Mouse (Mus musculus): ENCODE measurements around the gene Slc35e2. TPM values are rescaled to one million over a fixed set of nuclear protein-coding genes. Genes with fewer than 3 reads are reported as not detected.
"Not testable (repeated sequence)": the region's sequence is repeated elsewhere in the genome, so short reads cannot be mapped to it uniquely, and the experiment has no call there.

Gene Slc35e2
- polyA plus RNA-seq, 1 experiment from 2014 or later, result 13.4 TPM

DNA sequence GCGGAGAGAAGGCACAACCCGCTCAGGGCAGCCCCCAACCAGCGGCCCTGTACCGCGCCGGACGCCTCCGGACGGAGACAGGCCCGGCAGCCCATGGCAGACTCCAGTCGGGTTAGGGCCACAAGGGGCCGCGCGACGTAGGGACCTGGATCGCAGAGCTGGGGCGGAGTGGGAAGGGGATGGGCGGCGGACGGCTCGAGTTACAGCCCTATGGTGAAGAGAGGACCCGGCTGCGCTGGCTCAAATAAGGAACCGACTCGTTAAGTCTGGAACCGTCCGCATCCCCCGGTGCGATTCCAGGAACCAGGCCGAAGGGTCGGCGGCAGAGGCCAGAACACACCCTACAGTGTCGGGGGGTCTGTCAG, 51.9 kb downstream of the Slc35e2 start, which contains the start of gene Mmp23:
TSS of gene Mmp23 (minus strand) at position 299 of the 365 bp plus-strand sequence.
- DNase-seq (ENCODE audit: low spot score), result peak; percentile 71
- Histone ChIP-seq H3K27me3 (ENCODE audit: insufficient read depth, poor library complexity, severe bottlenecking) (peaks cover 73% of the 10 kb centered on the region), H3K4me3 (peak within 1 kb of the TSS; percentile 56), H3K9me3 (no peaks in the 10 kb centered on the region), H3K36me3 (peaks cover 50% of the 10 kb centered on the region), H3K27ac (peak within 1 kb of the TSS; percentile 74), H3K4me1 (replicated peaks) (peaks cover 42% of the 10 kb centered on the region)
- under 1% methylated on average over 33 of the region's 33 CpGs for WGBS

- Histone ChIP-seq H3K36me3 (peaks cover 50% of the 10 kb centered on the region), H3K4me1 (replicated peaks) (peaks cover 42% of the 10 kb centered on the region), H3K27ac (peak overlapping the region; percentile 74; the same call in 1 of the 2 replicates), H3K9me3 (no peaks in the 10 kb centered on the region), H3K4me3 (peak overlapping the region; percentile 56), H3K27me3 (ENCODE audit: insufficient read depth, poor library complexity, severe bottlenecking) (peaks cover 73% of the 10 kb centered on the region)
- 2% methylated on average over 31 of the region's 31 CpGs for WGBS
- peak; percentile 57 for DNase-seq (ENCODE audit: low spot score)
Measured at GRCm38 (mm10) chr4:155653451-155654182, 52.4 kb downstream of the Slc35e2 start.

DNA sequence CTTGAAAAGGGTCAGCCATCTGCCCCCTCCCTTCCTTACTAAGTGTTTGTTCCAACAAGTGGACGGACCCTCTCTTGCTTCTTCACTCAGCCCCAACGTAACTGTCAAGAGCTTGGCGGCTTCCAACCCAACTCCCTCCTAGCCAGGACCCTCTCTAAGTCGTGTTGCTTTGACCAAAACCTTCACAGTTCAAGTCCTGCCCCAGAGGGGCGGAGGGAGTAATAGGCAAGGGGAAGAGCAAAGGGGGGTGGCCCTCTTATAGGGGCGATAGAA, 52.9 kb downstream of the Slc35e2 start:
- Histone ChIP-seq H3K9me3 (no peaks in the 10 kb centered on the region), H3K4me3 (peak overlapping the region; percentile 56), H3K27me3 (ENCODE audit: insufficient read depth, poor library complexity, severe bottlenecking) (peaks cover 73% of the 10 kb centered on the region), H3K27ac (no peak overlapping the region; the same call in 1 of the 2 replicates), H3K4me1 (replicated peaks) (peaks cover 42% of the 10 kb centered on the region), H3K36me3 (peaks cover 50% of the 10 kb centered on the region)
- DNase-seq (ENCODE audit: low spot score), result no peak
- WGBS, result 2% methylated on average over 6 of the region's 6 CpGs

- Histone ChIP-seq H3K27me3 (ENCODE audit: insufficient read depth, poor library complexity, severe bottlenecking) (peaks cover 73% of the 10 kb centered on the region), H3K36me3 (peaks cover 49% of the 10 kb centered on the region), H3K4me3 (peak overlapping the region; percentile 56), H3K9me3 (no peaks in the 10 kb centered on the region), H3K4me1 (replicated peaks) (peaks cover 42% of the 10 kb centered on the region), H3K27ac (peak overlapping the region; percentile 50; the same call in 1 of the 2 replicates)
- 2% methylated on average over 52 of the region's 52 CpGs for WGBS
- peak; percentile 64 for DNase-seq (ENCODE audit: low spot score)
Measured at GRCm38 (mm10) chr4:155654456-155655298, 53.5 kb downstream of the Slc35e2 start.

DNA sequence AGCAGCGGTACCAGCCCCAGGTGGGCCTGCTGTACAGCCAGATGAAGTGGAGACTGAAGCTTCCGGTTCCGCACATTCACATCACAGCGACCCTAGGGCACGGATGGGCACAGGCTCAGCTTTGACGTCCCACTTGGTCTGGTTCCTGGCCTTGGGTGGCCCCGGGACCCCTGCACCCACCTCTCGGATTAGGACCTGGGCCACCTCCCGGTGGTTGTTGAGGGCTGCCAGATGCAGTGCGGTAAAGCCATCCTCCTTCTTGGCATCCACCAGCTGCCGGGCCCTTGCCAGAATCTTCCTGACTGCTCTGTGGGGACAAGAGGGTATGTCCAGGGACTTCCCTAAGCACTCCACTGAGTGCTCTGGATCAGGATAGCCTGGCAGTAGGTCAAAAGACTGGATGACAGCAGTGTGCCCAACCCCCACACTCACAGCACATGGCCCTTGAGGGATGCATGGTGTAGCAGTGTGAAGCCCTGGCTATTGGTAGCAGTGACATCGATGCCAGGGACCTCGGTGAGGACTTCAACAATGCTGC, 55.1 kb downstream of the Slc35e2 start:
- peaks cover 61% of the 10 kb centered on the region for H3K27me3 ChIP-seq (ENCODE audit: insufficient read depth, poor library complexity, severe bottlenecking)
- no peaks in the 10 kb centered on the region for H3K9me3 ChIP-seq
- H3K4me3 ChIP-seq, result no peak overlapping the region
- peaks cover 41% of the 10 kb centered on the region for H3K4me1 ChIP-seq (replicated peaks)
- WGBS, result 92% methylated on average over 13 of the region's 13 CpGs
- H3K36me3 ChIP-seq, result peaks cover 40% of the 10 kb centered on the region
- H3K27ac ChIP-seq, result no peak overlapping the region
- DNase-seq (ENCODE audit: low spot score), result no peak

DNA sequence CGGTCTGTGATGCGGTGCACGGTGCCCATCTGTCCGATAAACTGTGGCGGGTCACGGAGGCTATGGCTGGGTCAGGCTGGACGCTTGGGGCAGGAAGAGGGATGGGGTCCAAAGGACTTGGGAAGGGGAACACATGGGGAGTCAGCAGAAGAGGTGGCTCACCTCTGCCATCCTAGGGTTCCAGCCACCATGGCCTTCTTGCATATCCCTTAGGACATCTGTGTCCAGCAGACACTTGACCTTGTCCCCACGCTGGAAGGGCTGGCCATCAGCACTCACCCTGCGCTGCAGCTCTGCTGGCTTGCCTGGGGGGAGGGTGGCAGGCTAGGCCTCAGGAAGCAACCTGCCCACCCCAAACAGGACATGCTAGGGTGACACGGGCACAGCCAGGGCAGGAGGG, 57.7 kb downstream of the Slc35e2 start:
- no peak overlapping the region for H3K4me3 ChIP-seq

DNA sequence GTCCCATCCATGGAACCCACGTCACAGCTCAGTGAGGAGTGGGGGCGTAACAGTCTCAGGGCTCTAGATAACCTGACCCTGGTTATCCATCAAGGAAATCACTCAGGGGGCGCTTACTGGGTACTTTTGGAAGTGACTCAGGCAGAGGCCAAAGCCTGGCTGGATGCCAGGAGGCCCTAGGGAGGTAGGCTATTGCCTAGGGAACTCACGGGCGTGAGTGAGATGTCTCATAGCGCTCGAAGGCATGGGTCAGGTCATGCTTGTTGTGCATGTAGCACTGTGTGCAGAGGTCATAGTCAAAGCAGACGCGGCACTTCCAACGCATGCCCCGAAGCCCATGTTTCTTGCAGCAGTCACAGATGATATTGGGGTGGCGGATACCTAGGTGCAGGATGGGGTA, 59.4 kb downstream of the Slc35e2 start:
- Histone ChIP-seq H3K9me3 (no peaks in the 10 kb centered on the region), H3K36me3 (peaks cover 40% of the 10 kb centered on the region), H3K4me3 (no peak overlapping the region), H3K4me1 (replicated peaks) (no peaks in the 10 kb centered on the region), H3K27me3 (ENCODE audit: insufficient read depth, poor library complexity, severe bottlenecking) (peaks cover 18% of the 10 kb centered on the region), H3K27ac (no peak overlapping the region)
- no peak for DNase-seq (ENCODE audit: low spot score)
- 90% methylated on average over 12 of the region's 12 CpGs for WGBS

More for the DNA sequence above, 57.7 kb downstream of the Slc35e2 start:
- no peak for DNase-seq (ENCODE audit: low spot score)
- Histone ChIP-seq H3K36me3 (peaks cover 36% of the 10 kb centered on the region), H3K4me1 (replicated peaks) (peaks cover 17% of the 10 kb centered on the region), H3K9me3 (no peaks in the 10 kb centered on the region), H3K27ac (no peak overlapping the region), H3K27me3 (ENCODE audit: insufficient read depth, poor library complexity, severe bottlenecking) (peaks cover 35% of the 10 kb centered on the region)
- WGBS, result 92% methylated on average over 10 of the region's 10 CpGs

DNA sequence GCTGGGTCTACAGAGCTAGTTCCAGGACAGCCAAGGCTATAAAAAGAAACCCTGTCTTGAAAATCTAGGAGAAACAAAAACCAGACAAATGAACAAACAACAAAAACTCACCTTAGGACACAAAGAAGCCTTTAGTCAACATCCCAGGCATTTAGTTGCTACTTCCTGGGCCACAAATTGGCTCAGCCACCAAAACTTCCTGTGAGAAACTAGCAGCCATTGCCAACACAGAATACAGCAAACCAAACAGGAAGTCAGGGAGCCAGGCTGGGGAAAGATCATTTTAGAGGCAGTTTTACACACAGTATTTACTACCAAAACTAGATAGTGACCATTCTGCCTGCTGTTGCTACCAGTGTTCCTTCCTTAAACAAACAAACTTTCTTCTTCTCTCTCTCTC, 65.7 kb downstream of the Slc35e2 start:
- no peaks in the 10 kb centered on the region for H3K27me3 ChIP-seq (ENCODE audit: insufficient read depth, poor library complexity, severe bottlenecking)
- H3K4me3 ChIP-seq, result no peak overlapping the region
- H3K9me3 ChIP-seq, result no peaks in the 10 kb centered on the region
- no peak for DNase-seq (ENCODE audit: low spot score)
- peaks cover 7% of the 10 kb centered on the region for H3K36me3 ChIP-seq
- peaks cover 13% of the 10 kb centered on the region for H3K4me1 ChIP-seq (replicated peaks)
- no peak overlapping the region for H3K27ac ChIP-seq

DNA sequence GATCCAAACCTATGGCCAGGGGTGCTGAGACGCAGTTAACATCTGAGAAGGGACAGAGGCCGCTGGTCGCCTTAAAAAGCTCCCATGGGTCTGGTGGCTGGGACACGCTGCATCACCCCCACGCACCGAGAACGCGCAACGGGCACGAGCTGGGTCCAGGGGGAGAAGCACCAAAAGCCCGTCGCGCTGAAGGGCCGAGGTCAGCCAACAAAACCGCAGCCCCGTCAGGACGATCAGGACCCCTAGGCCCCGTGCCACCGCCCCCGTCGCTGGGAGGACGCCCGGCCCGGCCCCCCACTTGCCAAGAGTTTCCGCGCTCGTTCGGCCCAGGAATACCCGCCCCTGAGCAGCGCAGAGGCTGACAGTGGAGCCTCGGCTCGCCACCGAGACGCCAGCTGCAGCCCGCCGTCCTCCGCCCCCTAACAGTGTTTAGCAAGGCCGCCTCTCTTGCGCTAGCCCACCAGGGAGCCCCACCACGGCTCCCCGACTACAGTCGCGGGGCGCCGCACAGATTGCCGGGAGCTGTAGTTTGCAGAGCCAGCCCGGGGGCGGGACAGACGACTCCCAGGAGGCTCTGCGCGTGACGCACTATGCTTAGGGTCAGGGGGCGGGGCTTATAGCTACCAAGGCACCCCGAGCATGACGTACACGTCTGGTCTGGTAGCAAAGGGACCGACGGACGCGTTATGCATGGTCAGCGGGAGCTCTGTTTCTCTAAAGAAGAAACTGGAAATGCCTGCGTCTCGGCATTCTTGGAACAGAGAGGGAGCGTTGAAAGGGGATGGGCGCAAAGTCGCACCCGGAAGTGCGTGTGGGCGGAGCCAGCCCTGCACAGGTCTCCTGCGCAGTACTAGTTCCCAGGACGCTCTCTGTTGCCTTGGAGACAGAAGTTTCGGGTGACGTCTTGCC, 67.7 kb downstream of the Slc35e2 start, which contains the start of gene Mib2:
TSS of gene Mib2 (minus strand) at position 510 of the 909 bp plus-strand sequence.
- H3K4me3 ChIP-seq, result peak within 1 kb of the TSS; percentile 91
- H3K36me3 ChIP-seq, result peaks cover 4% of the 10 kb centered on the region
- H3K4me1 ChIP-seq (replicated peaks), result peaks cover 13% of the 10 kb centered on the region
- no peaks in the 10 kb centered on the region for H3K27me3 ChIP-seq (ENCODE audit: insufficient read depth, poor library complexity, severe bottlenecking)
- peak; percentile 97 for DNase-seq (ENCODE audit: low spot score)
- H3K27ac ChIP-seq, result peak within 1 kb of the TSS; percentile 88
- WGBS, result under 1% methylated on average over 73 of the region's 73 CpGs
- H3K9me3 ChIP-seq, result no peaks in the 10 kb centered on the region

DNA sequence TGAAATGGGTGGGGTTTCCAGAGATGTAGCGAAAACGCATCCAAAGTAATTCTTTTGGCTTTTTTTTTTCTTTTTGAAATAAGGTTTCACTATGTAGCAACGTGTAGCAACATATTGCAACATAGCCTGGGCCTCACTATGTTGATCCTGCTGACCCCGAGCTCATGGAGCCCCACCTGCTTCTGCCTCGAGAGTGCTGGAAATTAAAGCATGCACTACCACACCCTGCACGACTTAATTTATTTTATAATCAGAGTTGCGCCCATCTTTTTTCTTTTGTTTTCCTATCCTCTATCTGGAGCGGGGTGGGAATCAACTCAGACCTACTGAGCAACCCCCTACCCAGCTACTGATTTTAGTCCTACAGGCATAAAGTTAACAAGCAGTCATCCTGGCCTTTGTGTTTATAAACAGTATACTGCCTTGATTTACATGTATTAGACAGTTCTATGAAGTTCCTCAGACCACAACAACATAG, 68.4 kb downstream of the Slc35e2 start:
- DNase-seq (ENCODE audit: low spot score), result no peak
- peaks cover 13% of the 10 kb centered on the region for H3K4me1 ChIP-seq (replicated peaks)
- no peaks in the 10 kb centered on the region for H3K9me3 ChIP-seq
- H3K27ac ChIP-seq, result 0 out of 2 replicates have a peak overlapping the region, but pooled peaks have one; percentile 88
- no peaks in the 10 kb centered on the region for H3K27me3 ChIP-seq (ENCODE audit: insufficient read depth, poor library complexity, severe bottlenecking)
- H3K36me3 ChIP-seq, result peaks cover 2% of the 10 kb centered on the region
- WGBS, result 2% methylated on average over 8 of the region's 8 CpGs
- peak overlapping the region; percentile 91 for H3K4me3 ChIP-seq

DNA sequence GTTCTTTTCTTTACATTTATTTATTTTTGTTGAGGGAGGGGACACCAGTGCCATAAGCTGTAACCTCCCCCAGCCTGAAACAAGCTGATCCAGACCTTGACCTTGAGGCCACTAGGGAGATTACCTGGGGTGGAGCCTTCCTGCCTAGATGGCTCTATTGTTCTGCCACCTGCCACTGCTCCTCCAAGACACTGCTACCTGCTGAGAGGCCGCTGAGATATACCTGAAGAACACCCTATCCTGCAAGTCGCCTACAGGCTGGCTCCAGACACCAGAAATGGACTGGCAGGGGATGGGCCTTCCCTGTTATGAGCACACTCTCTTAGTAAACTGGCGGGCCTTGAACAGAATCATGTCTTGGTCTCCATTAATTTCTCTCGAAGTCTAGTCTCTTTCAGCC, 69.0 kb downstream of the Slc35e2 start:
- H3K4me1 ChIP-seq (replicated peaks), result peaks cover 13% of the 10 kb centered on the region
- H3K27ac ChIP-seq; H3K36me3 ChIP-seq; H3K27me3 ChIP-seq (ENCODE audit: insufficient read depth, poor library complexity, severe bottlenecking); H3K9me3 ChIP-seq; DNase-seq (ENCODE audit: low spot score); H3K4me3 ChIP-seq: not testable (repeated sequence)
- WGBS, result 61% methylated on average over 4 of the region's 4 CpGs

DNA sequence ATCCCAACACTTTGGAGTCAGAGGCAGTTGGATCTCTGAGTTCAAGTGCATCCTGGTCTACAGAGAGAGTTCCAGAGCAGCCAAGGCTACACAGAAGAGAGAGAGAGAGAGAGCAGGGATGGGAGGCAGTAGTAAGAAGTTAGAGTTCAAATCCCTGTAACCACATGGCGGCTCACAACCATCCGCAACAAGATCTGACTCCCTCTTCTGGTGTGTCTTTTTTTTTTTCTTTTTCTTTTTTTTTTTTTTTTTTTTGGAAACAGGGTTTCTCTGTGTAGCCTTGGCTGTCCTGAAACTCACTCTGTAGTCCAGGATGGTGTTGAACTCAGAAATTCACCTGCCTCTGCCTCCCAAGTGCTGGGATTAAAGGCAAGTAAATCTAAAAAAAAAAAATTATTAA, 70.9 kb downstream of the Slc35e2 start:
- Histone ChIP-seq H3K4me1 (replicated peaks) (peaks cover 13% of the 10 kb centered on the region), H3K27me3 (ENCODE audit: insufficient read depth, poor library complexity, severe bottlenecking) (no peaks in the 10 kb centered on the region), H3K9me3 (no peaks in the 10 kb centered on the region), H3K4me3 (no peak overlapping the region), H3K27ac (no peak overlapping the region), H3K36me3 (no peaks in the 10 kb centered on the region)
- 68% methylated on average over 2 of the region's 2 CpGs for whole genome bisulfite sequencing
- DNase-seq (ENCODE audit: low spot score), result no peak

All from hindbrain, embryonic 10.5 days (tissue).